Mouse (Mus musculus) layer of hippocampus, postnatal 10 days (tissue): ENCODE data around the gene Man2b1. TPM values are rescaled to one million over a fixed set of nuclear protein-coding genes. Genes with fewer than 3 reads are reported as not detected.
"Not testable (repeated sequence)": the region's sequence is repeated elsewhere in the genome, so short reads cannot be mapped to it uniquely, and the experiment has no call there.

Experiments used
- DNase-seq, 2 experiments: peaks; one replicate each; pipeline ENCODE4 v3.0.0; 2021; ENCODE audit warnings: low spot score in 2 of 2
- microRNA-seq, 2 experiments: library from miRNA; unstranded; fragments of <30 nt; microRNA quantifications; one replicate each; pipeline ENCODE4 v1.2.0; 2021
- total RNA-seq, 2 experiments: library from RNA; stranded (reverse); gene quantifications; 2 replicates each; pipeline ENCODE4 v1.2.3; 2021

Man2b1 gene
- total RNA-seq, 2 experiments from 2014 or later: 32.7 to 40.1 TPM

- DNase-seq: peak; percentile 64 to 78
Observed at GRCm38 (mm10) chr8:85119052-85119981, 36.2 kb downstream of the Man2b1 start.

DNA sequence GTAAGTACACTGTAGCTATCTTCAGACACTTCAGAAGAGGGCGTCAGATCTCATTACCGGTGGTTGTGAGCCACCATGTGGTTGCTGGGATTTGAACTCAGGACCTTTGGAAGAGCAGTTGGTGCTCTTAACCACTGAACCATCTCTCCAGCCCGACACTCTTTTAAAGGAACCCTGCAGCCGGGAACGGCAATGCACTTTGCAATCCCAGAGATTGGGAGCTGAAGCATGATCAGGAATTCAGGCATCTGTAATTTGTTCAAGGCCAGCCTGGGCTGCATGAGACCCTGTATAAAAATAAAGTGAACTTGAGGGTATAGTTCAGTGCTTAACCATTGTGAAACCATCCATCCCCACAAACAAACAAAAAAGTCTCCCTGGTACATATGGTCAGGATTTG, 37.2 kb downstream of the Man2b1 start:
- not testable (repeated sequence) for DNase-seq

DNA sequence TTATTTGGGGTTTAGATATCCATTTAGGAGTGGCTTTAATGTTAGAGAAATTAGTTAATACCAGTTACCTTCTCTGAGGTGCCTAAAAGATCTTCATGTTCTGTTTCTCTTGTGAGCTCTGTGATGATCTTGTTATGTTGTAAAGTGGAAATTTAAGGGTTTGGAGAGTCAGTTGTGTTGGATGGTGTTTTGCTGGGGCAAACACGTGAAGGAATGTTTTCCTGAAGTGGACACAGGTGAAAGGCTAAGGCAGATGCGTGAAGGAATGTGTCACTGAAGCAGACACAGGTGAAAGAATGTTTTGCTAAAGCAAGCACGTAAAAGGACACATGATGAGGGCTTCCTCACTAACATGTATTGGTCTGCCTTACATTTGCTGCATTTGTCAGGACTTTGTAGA, 39.9 kb downstream of the Man2b1 start, which contains the start of gene Zfp791:
Gene Zfp791 (minus strand): TSS at position 101 of the 400 bp plus-strand sequence.
- no peak for DNase-seq

DNA sequence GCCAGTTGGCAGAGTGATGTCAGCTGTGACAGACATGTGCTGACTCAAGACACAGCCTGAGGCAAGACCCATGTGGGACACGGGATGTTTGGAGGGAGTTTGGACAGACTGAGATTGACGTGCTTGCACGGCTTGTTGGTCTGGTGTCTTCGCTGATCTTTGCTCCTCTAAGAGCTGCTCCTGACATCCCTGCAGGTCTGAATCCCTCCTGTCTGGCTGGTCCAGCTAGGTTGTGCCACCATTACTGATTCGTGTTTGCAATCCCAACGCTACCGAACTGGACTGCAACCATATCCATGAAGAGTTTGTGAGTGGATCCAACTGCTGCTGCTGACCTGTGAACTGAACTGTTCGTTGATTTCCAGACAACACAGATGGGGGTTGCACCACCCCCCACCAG, 40.6 kb downstream of the Man2b1 start:
- no peak for DNase-seq

DNA sequence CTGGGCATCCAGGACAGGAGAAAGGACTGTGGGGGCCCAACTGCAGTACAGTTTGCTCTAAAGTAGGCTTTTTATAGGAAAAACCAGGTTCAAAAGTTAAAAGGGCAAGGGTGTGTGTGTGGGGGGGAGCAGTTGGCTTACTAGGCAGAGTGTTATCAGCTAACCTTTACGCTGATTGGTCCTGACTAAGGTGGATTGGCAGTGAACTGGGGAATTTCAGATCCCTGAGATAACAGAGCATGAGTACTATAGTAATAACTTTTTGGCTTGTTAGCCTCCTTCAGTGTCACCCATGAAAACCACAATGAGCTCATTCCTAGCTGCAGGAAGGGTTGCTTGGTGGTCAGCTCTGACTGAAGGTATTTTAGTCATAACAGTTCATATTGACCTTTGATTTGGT, 49.3 kb downstream of the Man2b1 start:
- no peak for DNase-seq

DNA sequence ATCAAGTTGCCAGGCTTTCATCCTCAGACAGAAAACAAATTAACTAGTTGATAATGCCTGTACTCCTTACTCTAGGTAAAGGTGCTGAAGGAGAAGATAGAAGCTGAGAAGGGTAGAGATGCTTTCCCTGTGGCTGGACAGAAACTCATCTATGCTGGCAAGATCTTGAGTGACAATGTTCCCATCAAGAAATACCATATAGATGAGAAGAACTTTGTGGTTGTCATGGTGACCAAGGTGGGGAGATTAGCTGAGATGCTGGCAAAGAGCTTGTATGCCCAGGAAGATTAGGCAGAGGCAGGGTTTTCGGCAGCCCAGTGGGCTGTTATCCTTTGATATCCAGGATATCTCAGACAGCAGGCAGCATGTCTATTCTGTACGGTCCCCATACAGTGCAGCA, 52.6 kb downstream of the Man2b1 start:
- not testable (repeated sequence) for DNase-seq

DNA sequence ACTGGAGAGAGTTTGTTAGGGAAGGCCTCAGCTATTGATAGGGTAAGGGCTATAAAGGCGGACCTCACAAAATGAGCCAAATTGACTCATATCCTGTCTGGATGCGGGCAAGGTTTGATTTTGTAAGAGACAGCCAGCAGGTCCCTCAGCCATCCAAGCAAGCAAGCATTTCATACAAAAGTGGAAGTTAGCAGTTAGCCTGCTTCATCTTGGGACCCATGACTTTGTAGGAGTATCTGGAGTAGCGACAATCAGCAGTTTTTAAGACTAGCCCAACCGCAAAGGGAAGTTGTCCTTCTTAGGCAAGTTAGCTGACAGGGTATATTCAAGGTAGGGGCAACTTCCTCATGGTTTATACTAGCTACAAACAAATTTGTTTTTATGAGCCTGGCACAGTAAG, 59.4 kb downstream of the Man2b1 start:
- no peak for DNase-seq

Small RNA genes within 50 kb of the gene (microRNA-seq; reads per million reads assigned to microRNA genes)
- gene Gm23388 (0.39 to 0.45 reads per million in 2 experiments), gene Mir7070 (7.1 to 11.6 reads per million in 2 experiments)

Other genes with a start within 250 kb of the Man2b1 start
- 10 to 100 TPM; 55.5 to 64.9 TPM for gene Rad23a, start 242.6 kb upstream of the Man2b1 start, total RNA-seq
- 100 to 1,000 TPM; 444 to 464 TPM for gene Calr, start 236.3 kb upstream of the Man2b1 start, total RNA-seq
- gene Farsa, start 226.3 kb upstream of the Man2b1 start, total RNA-seq: 10 to 100 TPM; 63.2 to 65.0 TPM
- 10 to 100 TPM; 33.5 to 39.1 TPM for gene Syce2, start 211.2 kb upstream of the Man2b1 start, total RNA-seq
- gene Gcdh, start 189.3 kb upstream of the Man2b1 start, total RNA-seq: 10 to 100 TPM; 31.5 to 33.0 TPM
- not detected for gene Klf1, start 181.3 kb upstream of the Man2b1 start, total RNA-seq
- 1 to 10 TPM; 4.2 to 5.2 TPM for gene Dnase2a, start 174.7 kb upstream of the Man2b1 start, total RNA-seq
- 100 to 1,000 TPM; 162 to 169 TPM for gene Mast1, start 145.9 kb upstream of the Man2b1 start, total RNA-seq
- 1 to 10 TPM; 3.1 to 3.6 TPM for gene Rtbdn, start 136.3 kb upstream of the Man2b1 start, total RNA-seq
- gene Gm49661, start 113.8 kb upstream of the Man2b1 start, total RNA-seq: not detected
- 100 to 1,000 TPM; 492 to 505 TPM for gene Prdx2, start 113.7 kb upstream of the Man2b1 start, total RNA-seq
- gene Rnaseh2a, start 113.5 kb upstream of the Man2b1 start, total RNA-seq: 10 to 100 TPM; 36.8 to 44.3 TPM
- gene Junb, start 104.6 kb upstream of the Man2b1 start, total RNA-seq: 10 to 100 TPM; 33.7 to 34.2 TPM
- gene Hook2, start 92.7 kb upstream of the Man2b1 start, total RNA-seq: 10 to 100 TPM; 14.5 to 15.1 TPM
- gene Best2, start 68.7 kb upstream of the Man2b1 start, total RNA-seq: not detected
- gene Asna1, start 58.0 kb upstream of the Man2b1 start, total RNA-seq: 100 to 1,000 TPM; 110 to 119 TPM
- gene Trir, start 56.4 kb upstream of the Man2b1 start, total RNA-seq: 100 to 1,000 TPM; 151 to 155 TPM
- gene Tnpo2, start 46.4 kb upstream of the Man2b1 start, total RNA-seq: 100 to 1,000 TPM; 125 to 160 TPM
- gene Fbxw9, start 23.2 kb upstream of the Man2b1 start, total RNA-seq: 10 to 100 TPM; 55.4 to 64.6 TPM
- gene Gm5741, start 15.3 kb upstream of the Man2b1 start, total RNA-seq: not detected
- 10 to 100 TPM; 59.9 to 72.1 TPM for gene Dhps, start 11.5 kb upstream of the Man2b1 start, total RNA-seq
- 10 to 100 TPM; 60.8 to 61.8 TPM for gene Wdr83os, start 2.5 kb upstream of the Man2b1 start, total RNA-seq
- 10 to 100 TPM; 26.5 to 30.8 TPM for gene Wdr83, start 2.0 kb upstream of the Man2b1 start, total RNA-seq
- 1 to 10 TPM; 5.1 to 5.3 TPM for gene Zfp791, start 39.8 kb downstream of the Man2b1 start, total RNA-seq
- not detected for gene Cks1brt, start 68.7 kb downstream of the Man2b1 start, total RNA-seq
- not detected for gene Olfr371, start 142.7 kb downstream of the Man2b1 start, total RNA-seq
- gene Orc6, start 216.4 kb downstream of the Man2b1 start, total RNA-seq: 10 to 100 TPM; 43.4 to 43.6 TPM
- gene Vps35, start 216.5 kb downstream of the Man2b1 start, total RNA-seq: 100 to 1,000 TPM; 145 to 148 TPM